In genomic region chr3:41387469-41388212, GRCm38 (mm10) we compare ENCODE assay signal across 21 mouse cellular contexts.
"Had no signal": no experiment of that assay in that cellular context is flagged by ENCODE, and none has a peak within 500 bp of the region (broad histone marks: within the 10 kb centered on the region; RNA-seq: fewer than 3 reads in every experiment).

No protein-coding gene starts in this region.

- H3K4me1 ChIP-seq: liver, embryonic 15.5 days; midbrain, embryonic 12.5 days; neural tube, embryonic 12.5 days had no signal

- H3K9ac ChIP-seq: liver, embryonic 13.5 days; liver, embryonic 15.5 days; liver, postnatal 0 days; lung, embryonic 15.5 days; midbrain, embryonic 12.5 days; neural tube, embryonic 12.5 days had no signal

- H3K9me3 ChIP-seq: liver, embryonic 13.5 days; liver, embryonic 15.5 days; lung, embryonic 15.5 days; midbrain, embryonic 12.5 days; neural tube, embryonic 12.5 days had no signal

- DNase-seq: liver, embryonic 13.5 days; liver, postnatal 0 days; lung, adult 2 months; lung, postnatal 14 days; lung, postnatal 36 days; midbrain, embryonic 14.5 days; retina, postnatal 1 day; right cerebral cortex, adult 18-20 months; right cerebral cortex, postnatal 25 days; right cerebral cortex, postnatal 4 days; spleen, adult 18-20 months; thymus, adult 18-20 months; thymus, postnatal 14 days; thymus, postnatal 36 days had no signal

- H3K27ac ChIP-seq: liver, embryonic 13.5 days; liver, embryonic 15.5 days; lung, embryonic 15.5 days; midbrain, embryonic 12.5 days; neural tube, embryonic 12.5 days had no signal

- H3K4me2 ChIP-seq: liver, embryonic 13.5 days; liver, embryonic 15.5 days; lung, embryonic 15.5 days; midbrain, embryonic 12.5 days; neural tube, embryonic 12.5 days had no signal

- H3K36me3 ChIP-seq: liver, embryonic 13.5 days; liver, embryonic 15.5 days; lung, embryonic 15.5 days; midbrain, embryonic 12.5 days; neural tube, embryonic 12.5 days had no signal

- ATAC-seq: liver, postnatal 0 days; lung, postnatal 0 days; midbrain, embryonic 16.5 days had no signal

- H3K4me3 ChIP-seq: liver, embryonic 13.5 days; liver, embryonic 15.5 days; lung, embryonic 15.5 days; midbrain, embryonic 12.5 days; myocyte; neural tube, embryonic 12.5 days had no signal

- H3K27me3 ChIP-seq: liver, embryonic 13.5 days; liver, embryonic 15.5 days; lung, embryonic 15.5 days; midbrain, embryonic 12.5 days; neural tube, embryonic 12.5 days had no signal
